Mouse (Mus musculus) T-helper 17 cell (primary cell): ENCODE data around the gene Opn5.

Source experiments
- in situ Hi-C, 2 experiments: fragments of 300-600 bp; cut with MboI, MseI; formaldehyde crosslinking; loops; 1 replicate in 1 of 2; 2 replicates in 1 of 2; pipeline ENCODE4 v1.15.1; 2025; ENCODE audit warnings: high pct_unique_total_duplicates in 2 of 2

The Opn5 gene

DNA sequence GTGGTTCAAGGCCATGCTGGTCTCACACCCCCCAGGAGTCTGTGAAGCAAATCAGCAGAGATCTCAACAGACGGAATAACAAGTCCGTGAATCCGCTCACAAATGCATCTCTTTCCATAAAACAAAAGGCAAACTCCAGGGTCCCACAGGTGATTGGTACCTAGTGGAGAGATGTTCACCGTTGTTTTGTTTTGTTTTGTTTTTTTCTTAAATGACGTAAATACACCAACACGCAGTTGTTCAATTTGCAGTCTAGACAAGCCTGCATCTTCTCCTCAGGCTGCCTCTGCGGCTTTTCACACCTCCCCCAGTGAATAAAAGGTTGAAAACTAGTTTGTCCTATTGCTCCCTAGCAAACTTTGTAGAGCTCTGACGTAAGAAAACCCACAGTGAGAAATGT, at the start of gene Opn5:
TSS of gene Opn5 (minus strand) at position 101 of the 400 bp plus-strand sequence.
- in situ Hi-C loops, result loop anchor here in 1 of 2 experiments (25.0 kb wide), 1 partner anchor 1649 kb away; no protein-coding TSS in a partner anchor

GRCm38 (mm10) chr17:42658634-42659422, 47.6 kb upstream of the Opn5 start:
- in situ Hi-C loops, result loop anchor here (5.0 to 25.0 kb wide), 4 partner anchors 118 to 286 kb away; no protein-coding TSS in a partner anchor

GRCm38 (mm10) chr17:42643416-42643815, 32.2 kb upstream of the Opn5 start:
- in situ Hi-C loops, result no loop called here

DNA sequence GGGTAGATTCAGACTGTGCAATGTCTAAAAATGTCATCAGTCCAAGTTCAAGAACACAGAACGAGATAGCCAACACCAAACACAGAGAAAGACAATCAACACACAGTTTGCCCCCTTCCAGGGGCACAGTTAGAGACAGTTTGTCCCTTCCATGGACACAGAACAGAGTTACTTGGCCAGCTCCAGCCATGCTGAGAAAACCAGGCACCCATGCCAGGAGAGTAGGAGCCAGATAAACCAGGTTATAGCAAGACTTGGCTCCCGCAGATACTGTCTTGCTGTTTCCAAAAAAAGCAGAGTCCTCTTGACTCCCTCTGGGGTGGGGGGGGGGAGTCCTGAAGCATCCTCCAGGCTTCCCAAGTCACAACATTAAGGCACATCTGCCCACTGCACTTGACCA, 19.0 kb upstream of the Opn5 start:
- in situ Hi-C loops, result no loop called here

DNA sequence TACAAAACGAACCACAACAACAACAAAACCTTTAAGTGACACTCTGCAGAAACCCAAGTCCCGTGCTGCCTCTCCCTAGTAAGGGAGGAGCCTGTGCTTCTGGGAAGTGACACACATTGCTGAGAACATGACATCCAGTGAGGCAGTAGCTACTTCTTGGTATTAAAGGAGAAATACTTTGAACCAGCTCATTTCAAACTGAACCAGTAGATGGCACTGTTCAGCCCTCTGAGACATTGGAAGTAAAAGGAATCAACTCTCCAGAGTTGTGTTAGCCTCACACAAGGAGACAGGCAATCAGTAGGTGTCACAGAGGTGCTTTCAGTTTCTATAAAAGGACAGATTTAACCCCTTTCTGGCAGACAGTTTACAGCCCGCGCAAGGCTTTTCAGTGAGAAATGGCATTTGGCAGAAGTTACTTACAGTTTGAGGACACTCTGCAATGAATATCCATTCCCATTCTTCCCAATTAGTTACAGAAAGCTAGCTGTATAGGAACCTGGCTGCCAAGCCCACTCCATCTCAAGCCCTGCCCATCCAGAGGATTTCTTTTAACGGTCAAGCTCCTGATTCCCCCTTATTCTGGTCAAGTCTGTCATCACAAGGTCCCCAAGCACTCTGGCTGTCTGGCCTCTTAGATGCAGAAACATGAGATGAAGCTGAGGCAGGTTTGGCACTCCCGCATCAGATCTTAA, 2.0 kb upstream of the Opn5 start:
- in situ Hi-C loops, result loop anchor here in 1 of 2 experiments (25.0 kb wide), 1 partner anchor 1651 kb away; no protein-coding TSS in a partner anchor

- in situ Hi-C loops, result loop anchor here in 1 of 2 experiments (10.0 to 25.0 kb wide), 2 partner anchors 1646 to 1783 kb away; no protein-coding TSS in a partner anchor
These were observed 2.9 kb downstream of the Opn5 start for GRCm38 (mm10) chr17:42608270-42608669.

DNA sequence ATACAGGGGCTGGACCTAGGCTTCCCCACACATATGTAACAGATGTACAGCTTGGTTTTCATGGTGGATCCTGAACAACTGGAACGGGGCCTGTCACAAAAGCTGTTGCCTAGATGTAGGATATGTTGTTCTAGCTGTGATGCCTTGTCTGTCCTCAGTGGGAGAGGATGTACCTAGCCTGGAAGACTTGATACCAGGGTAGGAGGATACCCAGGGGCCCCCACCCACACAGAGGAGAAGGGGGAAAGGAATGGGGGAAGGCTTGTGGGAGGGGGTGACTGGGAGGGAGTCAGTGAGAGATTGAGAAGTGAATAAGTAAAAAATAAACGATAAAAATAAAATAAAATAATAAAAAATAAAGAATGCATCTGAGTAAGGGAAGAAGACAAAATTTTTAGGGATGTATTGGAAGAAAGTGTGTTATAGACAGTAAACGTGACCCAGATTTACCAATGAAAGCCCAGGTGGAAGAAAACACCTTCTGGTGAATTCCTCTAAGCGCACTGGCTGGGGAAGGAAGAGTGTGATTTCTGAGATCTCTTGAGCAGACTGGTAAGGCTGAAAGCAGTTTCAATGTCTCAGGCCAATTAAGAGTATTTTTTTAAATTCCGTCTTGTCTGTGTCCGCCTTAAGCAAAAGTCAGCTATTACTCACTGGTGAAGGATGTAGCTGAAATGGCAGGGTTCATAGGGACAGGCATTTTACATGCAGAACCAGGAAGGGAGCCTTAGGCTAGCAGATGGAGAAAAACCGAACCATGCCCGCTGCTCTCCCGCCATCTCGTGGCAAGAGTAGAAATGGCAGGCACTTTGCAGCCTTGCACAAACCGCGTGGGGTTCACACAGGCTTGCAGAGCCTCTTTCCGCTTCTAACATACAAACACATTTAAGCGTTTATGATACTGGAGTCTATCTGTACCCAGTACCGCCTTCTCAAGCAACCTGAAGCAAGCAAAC, 8.1 kb downstream of the Opn5 start:
- in situ Hi-C loops, result loop anchor here in 1 of 2 experiments (10.0 to 25.0 kb wide), 2 partner anchors 1641 to 1778 kb away; no protein-coding TSS in a partner anchor

DNA sequence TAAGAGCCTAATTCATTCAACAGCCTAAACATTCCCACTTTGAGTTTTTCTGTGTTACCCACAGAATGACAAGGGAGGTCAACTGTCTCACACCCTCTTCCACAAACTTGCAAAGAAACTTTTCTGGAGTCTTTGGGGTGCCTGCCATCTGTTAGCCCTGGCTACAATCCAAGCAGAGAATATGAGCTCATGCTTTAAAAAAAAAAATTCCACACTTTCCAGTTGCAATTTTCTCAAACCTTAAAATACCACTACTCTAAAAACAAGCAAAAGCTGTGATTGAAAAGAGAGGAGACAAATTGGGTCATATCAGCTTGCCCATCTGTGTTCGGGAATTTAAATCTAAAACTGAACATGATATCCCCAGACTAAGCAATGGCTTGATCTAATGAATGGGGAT, 24.7 kb downstream of the Opn5 start:
- in situ Hi-C loops, result no loop called here

DNA sequence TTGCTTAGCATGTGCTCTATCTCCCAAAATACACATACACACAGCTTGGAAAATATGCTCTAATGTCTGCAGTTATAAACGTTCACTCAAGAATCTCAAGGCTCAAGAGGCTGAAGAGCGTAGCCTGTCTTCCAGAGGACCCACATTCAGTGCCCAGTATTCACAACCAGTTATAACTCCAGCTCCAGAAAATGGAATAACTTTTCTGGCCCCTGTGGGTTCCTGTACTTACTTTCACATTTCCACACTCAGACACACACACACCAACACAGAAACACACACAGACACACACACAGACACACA, 28.2 kb downstream of the Opn5 start:
- in situ Hi-C loops, result no loop called here

GRCm38 (mm10) chr17:42582281-42583028, 28.7 kb downstream of the Opn5 start:
- in situ Hi-C loops, result no loop called here

- in situ Hi-C loops, result no loop called here
These were observed 30.6 kb downstream of the Opn5 start for GRCm38 (mm10) chr17:42580623-42581022.

DNA sequence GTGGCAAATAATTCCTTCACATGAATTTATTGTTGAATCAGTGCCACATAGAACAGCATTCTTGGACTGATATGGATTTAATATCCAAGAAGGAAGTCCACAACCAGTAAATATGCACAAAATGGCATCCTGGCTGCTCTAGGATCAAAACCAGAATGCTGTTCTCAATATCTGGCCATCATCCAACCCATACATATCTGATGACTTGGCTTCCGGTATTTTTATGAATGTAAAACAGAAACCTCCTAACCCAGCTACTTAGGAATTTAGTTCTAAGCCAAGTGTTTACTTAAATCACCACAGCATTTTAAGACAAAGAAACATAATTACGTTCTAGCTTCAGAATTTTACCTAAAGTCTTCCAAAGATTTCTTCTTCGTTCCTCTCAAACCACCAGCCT, 31.0 kb downstream of the Opn5 start:
- in situ Hi-C loops, result no loop called here

DNA sequence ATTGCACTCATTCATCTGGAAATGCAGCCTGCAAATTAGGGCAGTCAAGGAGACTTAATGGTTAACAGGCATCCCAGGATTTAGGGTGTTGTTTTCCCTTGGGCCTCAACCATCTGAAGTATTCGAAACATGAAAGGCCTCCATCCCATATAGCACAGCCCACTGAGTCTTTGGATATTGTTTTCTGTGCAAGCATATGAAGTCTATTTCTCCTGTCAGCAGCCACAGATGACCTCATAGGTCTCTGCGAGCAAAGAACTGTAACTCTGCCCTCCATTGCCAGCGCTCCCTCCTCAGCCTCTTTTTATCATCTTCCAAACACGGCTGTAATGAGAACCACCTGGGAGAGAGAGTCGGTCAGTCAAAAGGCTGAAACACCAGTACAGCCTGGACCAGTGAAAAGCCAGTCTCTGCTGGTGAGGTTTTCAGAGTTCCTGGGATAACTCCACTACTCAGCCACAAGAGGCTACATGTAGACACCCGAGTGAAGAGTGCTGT, 34.5 kb downstream of the Opn5 start:
- in situ Hi-C loops, result no loop called here

GRCm38 (mm10) chr17:42573786-42574185, 37.4 kb downstream of the Opn5 start:
- in situ Hi-C loops, result no loop called here

DNA sequence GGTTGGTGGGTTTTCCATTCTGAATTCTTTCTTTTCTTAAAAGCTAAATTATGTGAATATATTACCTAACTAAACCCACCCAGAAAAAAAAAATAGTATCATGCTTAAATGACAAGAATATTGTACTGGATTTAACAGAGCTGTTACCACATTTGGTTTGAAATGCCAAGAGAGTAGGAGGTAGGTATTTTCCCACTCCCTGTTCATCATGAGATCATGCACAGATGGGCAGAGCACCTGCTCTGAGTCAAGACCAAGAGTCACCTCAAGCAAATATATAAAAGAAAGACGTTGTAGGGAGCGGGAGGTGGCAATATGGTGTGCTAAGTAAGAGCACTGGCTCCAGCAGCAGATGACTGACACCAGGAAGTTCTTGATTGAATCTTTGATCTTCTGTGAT, 61.6 kb downstream of the Opn5 start:
- in situ Hi-C loops, result no loop called here

DNA sequence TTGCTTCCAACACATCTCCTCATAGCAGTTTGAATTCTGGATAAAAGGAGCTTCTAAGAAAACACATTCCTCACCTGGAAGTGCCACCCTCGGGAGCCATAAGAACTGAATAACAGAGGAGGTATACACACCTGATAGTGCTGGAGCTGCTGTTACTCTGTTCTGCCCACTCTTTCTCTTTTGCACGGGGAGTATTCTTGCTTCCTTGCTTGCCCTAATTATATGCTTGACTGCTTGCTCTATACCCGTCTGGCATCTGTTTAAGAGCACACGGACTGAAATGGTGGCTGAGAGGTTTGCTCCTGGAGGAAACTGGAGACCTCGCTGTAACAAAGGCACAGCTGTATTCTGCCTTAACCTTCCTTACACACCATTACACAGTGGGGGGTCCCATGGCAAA, 81.0 kb downstream of the Opn5 start:
- in situ Hi-C loops, result no loop called here

DNA sequence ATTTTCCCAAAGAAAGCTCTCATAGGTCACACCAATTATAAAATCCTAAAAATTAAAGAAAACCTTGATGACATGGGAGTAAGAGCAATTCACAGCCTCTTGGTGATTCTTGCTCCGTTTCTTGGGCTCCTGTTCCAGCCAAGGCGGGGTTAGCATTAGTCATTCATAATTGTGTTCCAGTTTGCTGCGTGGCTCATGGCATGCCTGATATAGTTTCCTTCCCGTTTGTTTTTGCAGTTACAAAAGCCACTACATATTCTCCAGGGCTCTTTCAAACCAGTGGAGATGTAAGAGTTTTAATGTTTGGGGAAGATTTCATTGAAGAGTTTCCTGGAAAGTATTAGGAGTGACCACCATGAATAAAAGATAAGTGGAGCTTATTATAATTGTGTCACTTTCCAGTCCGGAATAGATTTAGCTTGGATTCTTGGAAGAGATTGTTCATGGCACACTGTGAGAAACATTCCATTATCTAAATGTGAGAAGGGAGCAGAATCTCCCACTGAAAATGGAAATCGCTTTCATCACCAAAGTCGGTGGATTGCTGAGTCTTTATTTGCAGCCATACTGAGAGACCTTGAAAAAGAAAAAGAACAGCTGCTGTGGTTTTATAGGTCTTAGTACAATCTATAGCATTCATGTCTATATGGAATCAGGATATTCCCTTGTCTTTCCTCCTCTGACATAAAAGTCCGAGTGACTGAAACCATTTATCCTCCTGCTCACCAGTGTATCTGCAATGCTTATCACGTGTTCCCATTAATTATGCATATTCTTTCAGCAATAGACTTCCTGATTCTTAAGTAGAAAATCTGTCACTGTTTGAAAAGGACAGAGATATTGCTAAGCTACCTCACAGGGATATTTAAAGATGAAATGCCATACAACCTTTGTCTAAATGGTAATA, 101.6 kb downstream of the Opn5 start:
- in situ Hi-C loops, result no loop called here
